Mouse (Mus musculus): Measurements from ENCODE around the gene Zbtb1. TPM values are rescaled to one million over a fixed set of nuclear protein-coding genes. Genes with fewer than 3 reads are reported as not detected.

Gene Zbtb1
- total and polyA plus RNA-seq, 2 experiments: 0.70 to 2.2 TPM

DNA sequence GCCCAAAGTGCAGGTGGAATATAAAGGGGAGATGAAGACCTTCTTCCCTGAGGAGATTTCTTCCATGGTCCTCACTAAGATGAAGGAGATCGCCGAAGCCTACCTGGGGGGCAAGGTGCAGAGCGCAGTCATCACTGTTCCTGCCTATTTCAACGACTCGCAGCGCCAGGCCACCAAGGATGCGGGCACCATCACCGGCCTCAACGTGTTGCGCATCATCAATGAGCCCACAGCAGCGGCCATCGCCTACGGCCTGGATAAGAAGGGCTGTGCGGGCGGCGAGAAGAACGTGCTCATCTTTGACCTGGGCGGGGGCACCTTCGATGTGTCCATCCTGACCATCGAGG lies 34.7 kb downstream of the Zbtb1 start:
- H3K4me3 ChIP-seq (ENCODE audit: insufficient read depth, low read depth, low read length): peak overlapping the region; percentile 96
- no peaks in the 10 kb centered on the region for H3K79me2 ChIP-seq (ENCODE audit: control insufficient read depth, insufficient read depth, low read length)
- H3K27ac ChIP-seq (replicated peaks; ENCODE audit: insufficient read depth, low read depth, low read length): no peak overlapping the region
- TF ChIP-seq POLR2A (IDR thresholded peaks at IDR 0.05; ENCODE audit: extremely low read depth, insufficient read depth, low read length) (no peak), CTCF (IDR thresholded peaks at IDR 0.05; ENCODE audit: low read depth, low read length) (no peak)
- no peak for DNase-seq (ENCODE audit: extremely low read depth, low read depth, low spot score)
- H3K27me3 ChIP-seq (ENCODE audit: control insufficient read depth, insufficient read depth, low read length): no peaks in the 10 kb centered on the region
- WGBS: 12% methylated on average over 20 of the region's 20 CpGs
- no peak overlapping the region for H3K9ac ChIP-seq (ENCODE audit: low read depth, low read length)
- no peaks in the 10 kb centered on the region for H3K36me3 ChIP-seq (ENCODE audit: control insufficient read depth, insufficient read depth, low read length)
- peaks cover 16% of the 10 kb centered on the region; the same call in 1 of the 2 replicates for H3K4me1 ChIP-seq (ENCODE audit: control insufficient read depth, insufficient read depth, low read length)

DNA sequence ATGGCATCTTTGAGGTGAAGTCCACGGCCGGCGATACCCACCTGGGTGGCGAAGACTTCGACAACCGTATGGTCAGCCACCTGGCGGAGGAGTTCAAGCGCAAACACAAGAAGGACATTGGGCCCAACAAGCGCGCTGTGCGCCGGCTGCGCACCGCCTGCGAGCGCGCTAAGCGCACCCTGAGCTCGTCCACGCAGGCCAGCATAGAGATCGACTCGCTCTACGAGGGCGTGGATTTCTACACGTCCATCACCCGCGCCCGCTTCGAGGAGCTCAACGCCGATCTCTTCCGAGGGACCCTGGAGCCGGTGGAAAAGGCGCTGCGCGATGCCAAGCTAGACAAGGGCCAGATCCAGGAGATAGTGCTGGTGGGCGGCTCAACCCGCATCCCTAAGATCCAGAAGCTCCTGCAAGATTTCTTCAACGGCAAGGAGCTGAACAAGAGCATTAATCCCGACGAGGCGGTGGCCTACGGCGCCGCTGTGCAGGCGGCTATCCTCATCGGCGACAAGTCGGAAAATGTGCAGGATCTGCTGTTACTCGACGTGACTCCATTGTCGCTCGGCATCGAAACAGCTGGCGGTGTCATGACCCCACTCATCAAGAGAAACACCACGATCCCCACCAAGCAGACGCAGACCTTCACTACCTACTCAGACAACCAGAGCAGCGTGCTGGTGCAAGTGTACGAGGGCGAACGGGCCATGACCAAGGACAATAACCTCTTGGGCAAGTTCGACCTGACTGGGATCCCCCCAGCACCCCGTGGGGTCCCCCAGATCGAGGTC lies 35.3 kb downstream of the Zbtb1 start:
- DNase-seq (ENCODE audit: extremely low read depth, low read depth, low spot score): no peak
- H3K4me3 ChIP-seq (ENCODE audit: insufficient read depth, low read depth, low read length): peak overlapping the region; percentile 96; the same call in 1 of the 2 replicates
- WGBS: 5% methylated on average over 64 of the region's 64 CpGs
- no peaks in the 10 kb centered on the region for H3K36me3 ChIP-seq (ENCODE audit: control insufficient read depth, insufficient read depth, low read length)
- TF ChIP-seq CTCF (IDR thresholded peaks at IDR 0.05; ENCODE audit: low read depth, low read length): peak; percentile 18; the same call in 1 of the 2 replicates
- TF ChIP-seq POLR2A (IDR thresholded peaks at IDR 0.05; ENCODE audit: extremely low read depth, insufficient read depth, low read length): no peak
- no peak overlapping the region for H3K27ac ChIP-seq (replicated peaks; ENCODE audit: insufficient read depth, low read depth, low read length)
- no peaks in the 10 kb centered on the region for H3K79me2 ChIP-seq (ENCODE audit: control insufficient read depth, insufficient read depth, low read length)
- H3K4me1 ChIP-seq (ENCODE audit: control insufficient read depth, insufficient read depth, low read length): peaks cover 16% of the 10 kb centered on the region; the same call in 1 of the 2 replicates
- no peaks in the 10 kb centered on the region for H3K27me3 ChIP-seq (ENCODE audit: control insufficient read depth, insufficient read depth, low read length)
- H3K9ac ChIP-seq (ENCODE audit: low read depth, low read length): no peak overlapping the region

DNA sequence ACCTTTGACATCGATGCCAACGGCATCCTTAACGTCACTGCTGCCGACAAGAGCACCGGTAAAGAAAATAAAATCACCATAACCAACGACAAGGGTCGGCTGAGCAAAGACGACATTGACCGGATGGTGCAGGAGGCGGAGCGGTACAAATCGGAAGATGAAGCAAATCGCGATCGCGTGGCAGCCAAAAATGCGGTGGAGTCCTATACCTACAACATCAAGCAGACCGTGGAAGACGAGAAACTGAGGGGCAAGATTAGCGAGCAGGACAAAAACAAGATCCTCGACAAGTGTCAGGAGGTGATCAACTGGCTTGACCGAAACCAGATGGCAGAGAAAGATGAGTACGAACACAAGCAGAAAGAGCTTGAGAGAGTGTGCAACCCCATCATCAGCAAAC lies 35.9 kb downstream of the Zbtb1 start:
- H3K36me3 ChIP-seq (ENCODE audit: control insufficient read depth, insufficient read depth, low read length): no peaks in the 10 kb centered on the region
- H3K27me3 ChIP-seq (ENCODE audit: control insufficient read depth, insufficient read depth, low read length): no peaks in the 10 kb centered on the region
- H3K27ac ChIP-seq (replicated peaks; ENCODE audit: insufficient read depth, low read depth, low read length): no peak overlapping the region
- peaks cover 16% of the 10 kb centered on the region; the same call in 1 of the 2 replicates for H3K4me1 ChIP-seq (ENCODE audit: control insufficient read depth, insufficient read depth, low read length)
- no peaks in the 10 kb centered on the region for H3K79me2 ChIP-seq (ENCODE audit: control insufficient read depth, insufficient read depth, low read length)
- TF ChIP-seq POLR2A (IDR thresholded peaks at IDR 0.05; ENCODE audit: extremely low read depth, insufficient read depth, low read length) (no peak), CTCF (IDR thresholded peaks at IDR 0.05; ENCODE audit: low read depth, low read length) (no peak)
- H3K9ac ChIP-seq (ENCODE audit: low read depth, low read length): no peak overlapping the region
- no peak for DNase-seq (ENCODE audit: extremely low read depth, low read depth, low spot score)
- 7% methylated on average over 23 of the region's 23 CpGs for WGBS
- no peak overlapping the region for H3K4me3 ChIP-seq (ENCODE audit: insufficient read depth, low read depth, low read length)

DNA sequence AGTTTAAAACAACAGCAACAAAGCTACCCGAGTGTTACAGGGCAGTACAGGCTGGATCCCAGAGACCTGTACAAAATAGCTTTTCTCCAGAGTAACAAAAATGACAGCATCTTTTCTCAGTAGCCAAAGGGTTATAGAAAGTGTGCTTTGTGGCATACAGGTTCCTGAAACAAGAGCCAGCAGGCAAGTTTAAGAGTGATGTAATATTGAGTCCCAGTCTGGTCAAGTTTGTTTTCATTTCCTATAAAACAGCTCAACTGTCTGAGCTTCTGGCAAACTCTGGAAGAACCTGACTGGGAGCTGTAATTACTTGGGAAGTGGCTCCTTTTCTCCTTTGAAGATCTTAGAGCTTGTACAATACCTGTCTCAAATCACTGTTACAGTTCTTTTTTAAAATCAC lies 37.1 kb downstream of the Zbtb1 start:
- no peak overlapping the region for H3K4me3 ChIP-seq (ENCODE audit: insufficient read depth, low read depth, low read length)
- TF ChIP-seq POLR2A (IDR thresholded peaks at IDR 0.05; ENCODE audit: extremely low read depth, insufficient read depth, low read length): no peak
- TF ChIP-seq CTCF (IDR thresholded peaks at IDR 0.05; ENCODE audit: low read depth, low read length): no peak
- H3K27me3 ChIP-seq (ENCODE audit: control insufficient read depth, insufficient read depth, low read length): no peaks in the 10 kb centered on the region
- no peaks in the 10 kb centered on the region for H3K79me2 ChIP-seq (ENCODE audit: control insufficient read depth, insufficient read depth, low read length)
- H3K27ac ChIP-seq (replicated peaks; ENCODE audit: insufficient read depth, low read depth, low read length): no peak overlapping the region
- H3K9ac ChIP-seq (ENCODE audit: low read depth, low read length): no peak overlapping the region
- H3K4me1 ChIP-seq (ENCODE audit: control insufficient read depth, insufficient read depth, low read length): peaks cover 16% of the 10 kb centered on the region; the same call in 1 of the 2 replicates
- WGBS: 81% methylated on average over 1 of the region's 1 CpGs
- H3K36me3 ChIP-seq (ENCODE audit: control insufficient read depth, insufficient read depth, low read length): no peaks in the 10 kb centered on the region
- no peak for DNase-seq (ENCODE audit: extremely low read depth, low read depth, low spot score)

DNA sequence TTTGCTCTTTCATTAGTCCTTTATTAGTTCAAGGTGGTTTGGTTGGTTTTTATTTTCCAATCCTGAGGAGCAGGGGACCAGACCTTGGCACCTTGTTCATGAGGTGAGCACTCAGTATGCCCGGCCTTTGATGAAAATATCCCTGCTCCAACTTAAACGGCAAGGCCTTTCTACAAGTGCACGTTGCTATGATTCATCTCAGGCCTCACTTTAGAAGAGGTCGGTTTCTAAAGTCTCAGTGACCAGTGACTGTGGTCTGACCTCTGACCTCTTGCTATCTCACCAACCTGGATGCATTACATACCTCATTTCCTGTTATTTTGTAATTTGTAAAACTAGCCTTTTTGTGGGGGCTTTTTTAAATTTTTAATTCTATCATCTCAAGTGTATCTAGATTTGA lies 39.1 kb downstream of the Zbtb1 start:
- DNase-seq (ENCODE audit: extremely low read depth, low read depth, low spot score): no peak
- Histone ChIP-seq H3K79me2 (ENCODE audit: control insufficient read depth, insufficient read depth, low read length) (no peaks in the 10 kb centered on the region), H3K27me3 (ENCODE audit: control insufficient read depth, insufficient read depth, low read length) (no peaks in the 10 kb centered on the region), H3K4me3 (ENCODE audit: insufficient read depth, low read depth, low read length) (no peak overlapping the region), H3K9ac (ENCODE audit: low read depth, low read length) (no peak overlapping the region), H3K27ac (replicated peaks; ENCODE audit: insufficient read depth, low read depth, low read length) (no peak overlapping the region), H3K36me3 (ENCODE audit: control insufficient read depth, insufficient read depth, low read length) (no peaks in the 10 kb centered on the region), H3K4me1 (ENCODE audit: control insufficient read depth, insufficient read depth, low read length) (peaks cover 13% of the 10 kb centered on the region; the same call in 1 of the 2 replicates)
- no peak for TF ChIP-seq POLR2A (IDR thresholded peaks at IDR 0.05; ENCODE audit: extremely low read depth, insufficient read depth, low read length)
- no peak for TF ChIP-seq CTCF (IDR thresholded peaks at IDR 0.05; ENCODE audit: low read depth, low read length)
- 63% methylated on average over 4 of the region's 4 CpGs for WGBS

Measured in liver, adult 2 months (tissue).